Mouse (Mus musculus) kidney, adult 9 months (tissue): ENCODE results near the gene Olfr99.
"Not testable (repeated sequence)": the region's sequence is repeated elsewhere in the genome, so short reads cannot be mapped to it uniquely, and the experiment has no call there.

ENCODE experiments used
- DNase-seq: peaks from one replicate; pipeline ENCODE4 v3.0.0; 2022

Gene Olfr99

GRCm38 (mm10) chr17:37283360-37283759, at the start of gene Olfr99:
Gene Olfr99, minus strand, starts transcription at chr17:37283460.
- DNase-seq, result no peak

GRCm38 (mm10) chr17:37316954-37317353, 33.7 kb upstream of the Olfr99 start, which contains the start of gene Olfr102:
Gene Olfr102, minus strand, starts transcription at chr17:37317054.
- no peak for DNase-seq

GRCm38 (mm10) chr17:37310146-37310699, 27.0 kb upstream of the Olfr99 start:
- DNase-seq, result no peak

- DNase-seq, result peak; percentile 17
Measured at GRCm38 (mm10) chr17:37308483-37308882, 25.2 kb upstream of the Olfr99 start.

GRCm38 (mm10) chr17:37304213-37304612, 21.0 kb upstream of the Olfr99 start, which contains the start of gene Olfr101:
Gene Olfr101, minus strand, starts transcription at chr17:37304313.
- no peak for DNase-seq

- peak; percentile 11 for DNase-seq
Measured at GRCm38 (mm10) chr17:37280331-37280730, 2.9 kb downstream of the Olfr99 start.

GRCm38 (mm10) chr17:37276573-37276972, 6.7 kb downstream of the Olfr99 start:
- DNase-seq, result no peak

GRCm38 (mm10) chr17:37275626-37276248, 7.5 kb downstream of the Olfr99 start:
- DNase-seq, result no peak

- DNase-seq, result peak; percentile 72
Measured at GRCm38 (mm10) chr17:37270702-37271092, 12.6 kb downstream of the Olfr99 start.

- DNase-seq, result peak; percentile 96
Measured at GRCm38 (mm10) chr17:37270058-37270701, 13.1 kb downstream of the Olfr99 start, which contains the start of gene H2-M3. Gene H2-M3, plus strand, starts transcription at chr17:37270220.

GRCm38 (mm10) chr17:37263626-37264025, 19.6 kb downstream of the Olfr99 start, which contains the start of gene Olfr98:
Gene Olfr98, minus strand, starts transcription at chr17:37263749.
- no peak for DNase-seq

- DNase-seq, result peak; percentile 14
Measured at GRCm38 (mm10) chr17:37250544-37250943, 32.7 kb downstream of the Olfr99 start.

- no peak for DNase-seq
Measured at GRCm38 (mm10) chr17:37249460-37249859, 33.8 kb downstream of the Olfr99 start.

GRCm38 (mm10) chr17:37246715-37247114, 36.5 kb downstream of the Olfr99 start:
- DNase-seq, result peak; percentile 69

- DNase-seq, result no peak
Measured at GRCm38 (mm10) chr17:37242198-37242597, 41.1 kb downstream of the Olfr99 start.

GRCm38 (mm10) chr17:37237230-37237629, 46.0 kb downstream of the Olfr99 start, which contains the start of gene Olfr97:
Gene Olfr97, minus strand, starts transcription at chr17:37237330.
- DNase-seq, result not testable (repeated sequence)
